Mouse (Mus musculus) splenic B cell, adult 2 months (primary cell): ENCODE measurements around the gene Zc3hc1.

Experiments
- DNase-seq: peaks from one replicate; pipeline ENCODE4 v3.0.0-alpha.2; 2011; ENCODE audit warnings: low read depth, low spot score
- H3K27me3 ChIP-seq: 2 replicates; pipeline ENCODE4 v1.6.1; 2012; ENCODE audit warnings: mild to moderate bottlenecking, low read length, moderate library complexity, mixed read lengths; ENCODE audit not compliant: control insufficient read depth, poor library complexity, insufficient read depth, severe bottlenecking
- H3K36me3 ChIP-seq: 2 replicates; pipeline ENCODE4 v1.6.1; 2012; ENCODE audit warnings: mild to moderate bottlenecking, low read length, moderate library complexity, mixed read lengths; ENCODE audit not compliant: control insufficient read depth, poor library complexity, insufficient read depth, severe bottlenecking

Gene Zc3hc1

DNA sequence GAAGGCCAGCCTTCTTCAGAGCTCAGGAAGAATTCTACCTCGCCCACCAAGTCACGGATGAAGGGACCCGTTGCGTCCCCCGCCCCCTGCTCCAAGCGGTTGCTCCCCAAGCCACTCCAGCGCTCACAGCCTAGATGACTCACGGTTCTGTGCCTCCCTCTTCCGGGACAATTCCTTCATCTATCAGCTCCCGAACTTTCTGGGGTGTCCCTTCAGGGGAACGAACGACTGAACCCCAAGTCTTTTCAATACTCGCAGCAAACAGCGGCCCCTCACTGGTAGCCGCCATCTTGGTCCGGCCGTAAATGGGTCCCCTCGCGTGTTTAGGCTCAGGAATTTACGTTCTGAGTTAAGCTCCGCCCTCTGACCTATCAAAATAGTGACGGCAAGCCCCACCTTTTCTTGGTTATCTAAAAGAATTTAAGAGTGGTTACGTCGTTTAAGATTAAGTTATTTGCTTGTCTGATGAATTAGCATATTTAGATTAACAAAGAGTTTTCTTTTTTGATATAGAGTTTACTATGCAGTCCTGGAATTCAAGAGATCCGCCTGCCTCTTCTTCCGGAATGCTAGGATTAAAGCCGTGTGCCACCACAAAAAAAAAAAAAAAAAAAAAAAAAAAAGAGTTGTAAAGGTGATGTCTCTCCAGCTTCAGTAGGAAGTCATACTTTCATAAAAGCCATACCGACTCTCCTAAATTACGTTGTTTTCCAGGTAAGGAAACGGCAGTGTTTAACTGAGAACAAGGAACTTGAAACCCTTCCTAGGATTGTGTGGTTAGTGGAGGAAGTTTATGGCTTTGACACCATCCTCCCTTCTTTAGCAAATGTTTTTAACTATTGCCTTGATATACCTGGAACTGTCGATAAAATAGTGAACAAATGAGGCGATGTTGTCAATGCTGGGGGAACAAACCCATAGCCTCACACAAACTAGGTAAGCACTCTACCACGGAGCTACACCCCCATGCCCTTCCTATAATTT is at the start of gene Zc3hc1:
Gene Zc3hc1 (minus strand): TSS at position 315 of the 984 bp plus-strand sequence.
- peak; percentile 90 for DNase-seq
- H3K27me3 ChIP-seq: no peaks in the 10 kb centered on the region
- H3K36me3 ChIP-seq: peaks cover 4% of the 10 kb centered on the region

DNA sequence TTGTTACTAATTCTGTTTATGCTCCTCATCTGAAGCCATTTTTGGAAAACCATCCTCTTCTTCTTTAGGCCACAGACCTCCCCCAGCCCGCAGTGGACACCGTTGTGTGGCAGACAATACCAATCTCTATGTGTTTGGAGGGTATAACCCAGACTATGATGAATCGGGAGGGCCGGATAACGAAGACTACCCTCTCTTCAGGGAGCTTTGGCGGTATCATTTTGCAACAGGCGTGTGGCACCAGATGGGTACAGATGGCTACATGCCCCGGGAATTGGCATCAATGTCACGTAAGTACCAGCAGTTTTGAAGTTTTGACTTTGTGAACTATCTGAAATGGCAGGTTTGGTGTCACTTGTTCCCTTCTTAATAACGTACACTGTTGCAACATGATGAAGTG is 48.7 kb upstream of the Zc3hc1 start:
- no peaks in the 10 kb centered on the region; the same call in 1 of the 2 replicates for H3K36me3 ChIP-seq
- no peak for DNase-seq

DNA sequence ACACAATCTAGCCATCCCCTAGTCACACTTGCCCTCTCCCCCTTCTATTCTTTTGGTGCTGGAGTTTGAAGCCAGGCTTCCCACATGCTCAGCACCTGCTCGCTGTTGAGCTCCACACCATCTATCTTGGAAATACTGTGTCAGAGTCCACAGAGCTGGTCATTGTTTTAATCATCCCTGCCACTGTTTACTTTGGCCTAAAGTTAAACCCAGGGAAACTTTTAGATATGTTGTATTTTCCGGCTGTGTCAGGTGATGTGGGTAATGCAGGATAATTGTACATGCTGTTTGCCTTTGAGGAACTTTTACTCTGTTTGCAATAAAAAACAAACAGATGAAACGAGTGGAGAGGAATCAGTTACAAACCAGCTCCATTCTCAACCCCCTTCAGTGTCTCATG is 46.2 kb upstream of the Zc3hc1 start:
- no peak for DNase-seq

More for the DNA sequence above, 48.7 kb upstream of the Zc3hc1 start:
- H3K27me3 ChIP-seq: no peaks in the 10 kb centered on the region

DNA sequence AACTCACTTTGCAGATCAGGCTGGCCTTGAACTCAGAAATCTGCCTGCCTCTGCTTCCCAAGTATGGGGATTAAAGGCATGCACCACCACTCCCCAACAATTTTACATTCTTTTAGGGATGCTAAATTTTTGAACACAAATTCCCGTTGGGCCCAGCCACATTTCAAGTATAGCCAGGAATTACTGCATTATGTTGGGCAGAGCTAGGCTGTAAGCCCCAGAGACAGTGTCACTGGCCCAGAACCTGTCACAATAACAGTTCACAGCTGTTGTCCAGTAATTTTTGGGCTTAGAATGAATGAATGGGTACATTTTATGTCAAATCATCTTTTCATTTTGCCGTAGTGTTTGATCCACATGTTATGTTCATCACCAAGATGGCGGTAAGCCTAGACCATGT is 45.6 kb upstream of the Zc3hc1 start:
- DNase-seq: no peak
- Histone ChIP-seq H3K36me3 (no peaks in the 10 kb centered on the region), H3K27me3 (no peaks in the 10 kb centered on the region)

More for the DNA sequence above, 46.2 kb upstream of the Zc3hc1 start:
- no peaks in the 10 kb centered on the region for H3K36me3 ChIP-seq
- H3K27me3 ChIP-seq: no peaks in the 10 kb centered on the region

DNA sequence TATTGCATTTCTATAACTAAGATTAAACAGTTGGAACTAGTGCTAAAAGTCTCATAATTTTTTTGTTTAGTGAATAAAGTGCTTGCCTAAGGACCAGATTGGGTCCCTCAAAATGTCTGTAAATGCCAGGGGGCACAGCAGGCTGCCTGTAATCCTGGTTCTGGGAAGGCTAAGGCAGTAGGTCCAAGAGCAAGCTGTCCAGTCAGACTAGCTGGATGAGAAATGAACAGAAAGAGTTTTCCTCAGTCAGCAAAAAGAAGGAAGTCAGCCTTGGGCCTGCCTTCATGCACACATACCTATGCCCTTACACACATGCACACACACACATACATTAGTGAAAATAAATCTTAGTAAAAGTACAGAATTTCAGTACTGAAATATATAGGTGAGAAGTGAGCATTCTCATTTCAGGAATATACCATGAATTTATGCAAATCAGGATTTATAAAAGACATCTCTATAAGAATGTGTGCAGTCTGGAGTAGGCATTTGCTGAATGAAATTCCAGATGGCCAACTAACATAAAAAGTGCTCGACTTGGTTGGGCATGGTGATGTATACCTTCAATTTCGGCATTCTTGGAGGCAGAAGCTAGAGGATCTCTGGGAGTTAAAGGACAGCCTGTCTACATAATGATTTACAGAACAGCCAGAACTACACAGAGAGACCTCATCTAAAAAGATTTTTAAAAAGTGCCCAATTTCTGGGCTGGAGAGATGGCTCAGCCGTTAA is 41.8 kb upstream of the Zc3hc1 start:
- Histone ChIP-seq H3K36me3 (no peaks in the 10 kb centered on the region), H3K27me3 (no peaks in the 10 kb centered on the region)
- no peak for DNase-seq

DNA sequence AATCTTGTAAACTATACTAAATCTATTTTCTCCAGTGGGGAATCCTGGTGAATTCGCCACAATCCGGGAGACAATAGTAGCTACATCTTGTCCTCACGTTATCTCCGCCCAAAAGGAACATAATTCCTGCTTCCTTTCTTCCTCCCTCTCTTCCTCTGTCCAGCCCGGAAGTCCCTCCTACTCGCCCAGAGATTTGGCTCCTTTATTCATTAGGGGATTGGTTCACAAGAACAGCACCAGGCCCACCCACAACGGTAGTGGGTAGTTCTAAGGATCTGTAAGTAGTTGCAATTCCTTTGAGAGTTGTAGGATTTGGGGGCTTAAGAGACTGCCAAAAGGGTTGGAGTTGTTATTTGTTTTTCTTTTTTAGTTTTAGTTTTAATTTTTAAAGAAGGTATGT is 26.0 kb upstream of the Zc3hc1 start:
- Histone ChIP-seq H3K27me3 (no peaks in the 10 kb centered on the region), H3K36me3 (peaks cover 2% of the 10 kb centered on the region; the same call in 1 of the 2 replicates)
- no peak for DNase-seq

DNA sequence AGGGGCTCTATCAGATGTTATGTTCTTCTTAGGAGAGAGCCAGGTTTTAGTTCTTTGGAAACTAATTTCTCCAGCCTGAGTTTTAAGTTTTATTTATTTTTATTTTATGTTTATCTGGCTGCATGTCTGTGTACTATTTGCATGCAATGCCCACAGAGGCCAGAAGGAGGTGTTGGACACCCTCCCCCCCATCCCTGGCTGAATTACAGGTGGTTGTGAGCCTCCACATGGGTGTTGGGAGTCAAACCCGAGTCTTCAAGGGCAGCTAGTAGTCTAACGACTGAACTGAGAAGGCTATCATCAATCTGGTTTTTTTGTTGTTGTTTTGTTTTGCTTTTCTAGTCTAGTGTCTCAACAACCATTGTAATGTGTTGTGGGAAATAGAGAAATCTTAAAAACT is 25.3 kb upstream of the Zc3hc1 start:
- Histone ChIP-seq H3K27me3 (no peaks in the 10 kb centered on the region), H3K36me3 (peaks cover 2% of the 10 kb centered on the region; the same call in 1 of the 2 replicates)
- DNase-seq: no peak

DNA sequence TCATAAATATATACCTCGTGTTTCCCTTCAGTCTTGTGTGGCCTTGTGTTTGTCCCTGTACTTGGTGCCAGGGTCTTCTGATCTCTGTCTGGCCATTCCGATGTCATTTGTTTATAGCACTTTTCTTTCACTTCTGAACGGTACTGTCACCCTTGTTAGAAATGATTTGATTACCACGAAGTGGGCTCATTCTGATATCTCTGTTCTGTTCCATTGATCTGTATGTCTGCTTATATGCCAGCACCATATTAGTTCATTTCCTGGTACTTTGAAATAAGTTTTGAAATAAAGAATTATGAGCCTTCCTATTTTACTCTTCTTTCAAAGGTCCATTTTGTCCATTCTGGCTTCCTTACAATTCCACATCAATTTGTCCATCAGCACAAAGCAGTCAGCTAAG is 20.5 kb upstream of the Zc3hc1 start:
- no peaks in the 10 kb centered on the region for H3K36me3 ChIP-seq
- no peak for DNase-seq
- H3K27me3 ChIP-seq: no peaks in the 10 kb centered on the region

DNA sequence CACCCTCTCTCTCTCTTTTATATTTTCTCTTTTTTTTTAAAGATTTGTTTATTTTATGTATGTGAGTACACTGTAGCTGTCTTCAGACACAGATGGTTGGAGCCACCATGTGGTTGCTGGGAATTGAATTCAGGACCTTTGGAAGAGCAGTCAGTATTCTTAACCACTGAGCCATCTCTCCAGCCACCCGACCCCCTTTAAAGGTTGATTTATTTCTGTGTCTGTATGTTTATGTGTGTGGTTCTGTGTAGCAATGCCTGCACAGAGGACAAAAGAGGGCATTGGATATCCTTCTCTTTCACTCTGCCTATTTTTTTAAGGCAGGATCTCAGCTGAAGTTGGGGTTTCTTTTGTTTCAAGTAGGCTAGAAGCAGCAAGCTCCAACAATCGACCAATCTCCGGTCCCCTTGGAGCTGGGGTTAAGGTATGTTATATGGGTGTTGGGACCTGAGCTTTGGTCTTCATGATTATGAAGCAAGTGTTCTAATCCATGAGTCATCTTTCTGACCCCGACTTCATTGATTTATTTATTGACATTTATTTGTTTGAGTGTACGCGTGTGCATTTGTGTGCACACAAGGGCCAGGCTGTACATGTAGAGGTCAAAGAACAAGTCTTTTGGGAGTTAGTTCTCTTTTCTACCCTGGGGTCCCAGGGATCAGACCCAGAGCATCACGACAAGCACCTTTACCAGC is 18.7 kb upstream of the Zc3hc1 start:
- Histone ChIP-seq H3K27me3 (no peaks in the 10 kb centered on the region), H3K36me3 (no peaks in the 10 kb centered on the region)
- no peak for DNase-seq

DNA sequence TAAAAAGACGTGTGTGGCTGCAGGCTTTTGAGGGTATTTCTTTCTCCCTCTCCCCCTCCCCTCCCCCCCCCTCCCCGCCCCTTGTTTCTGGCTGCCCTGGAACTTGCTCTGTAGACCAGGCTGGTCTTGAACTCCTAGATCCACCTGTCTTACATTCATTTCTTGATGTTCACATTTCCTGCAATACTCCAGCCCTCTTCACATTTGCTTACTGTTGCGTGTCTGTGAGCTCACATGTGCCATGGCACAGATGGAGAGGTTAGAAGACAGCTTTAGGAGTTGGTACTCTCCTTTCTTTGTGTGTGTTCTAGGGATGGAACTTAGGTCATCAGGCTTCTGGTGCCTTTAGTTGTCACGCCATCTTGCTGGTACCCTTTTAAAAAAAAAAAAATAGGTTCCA is 17.4 kb upstream of the Zc3hc1 start:
- H3K27me3 ChIP-seq: no peaks in the 10 kb centered on the region
- no peak for DNase-seq
- H3K36me3 ChIP-seq: no peaks in the 10 kb centered on the region

DNA sequence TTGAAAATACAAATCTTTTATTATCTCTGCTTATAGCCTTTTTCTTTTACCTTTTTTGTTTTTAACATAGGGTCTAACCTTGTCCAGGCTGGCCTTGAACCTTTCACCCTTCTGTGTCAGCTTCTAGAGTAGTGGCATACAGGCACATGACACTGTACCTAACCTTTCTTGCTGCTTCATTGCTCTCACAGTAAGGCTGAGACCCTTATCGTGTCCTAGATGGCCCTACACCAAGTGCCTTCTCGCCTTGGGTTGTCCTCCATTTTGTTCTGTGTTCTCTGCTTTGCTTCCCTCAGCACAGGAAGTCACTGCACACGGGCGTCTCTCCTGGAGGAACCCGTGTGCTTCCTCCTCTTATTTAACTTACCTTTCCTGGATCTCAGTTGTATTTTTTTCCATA is 13.8 kb upstream of the Zc3hc1 start:
- Histone ChIP-seq H3K27me3 (no peaks in the 10 kb centered on the region), H3K36me3 (no peaks in the 10 kb centered on the region)
- no peak for DNase-seq

DNA sequence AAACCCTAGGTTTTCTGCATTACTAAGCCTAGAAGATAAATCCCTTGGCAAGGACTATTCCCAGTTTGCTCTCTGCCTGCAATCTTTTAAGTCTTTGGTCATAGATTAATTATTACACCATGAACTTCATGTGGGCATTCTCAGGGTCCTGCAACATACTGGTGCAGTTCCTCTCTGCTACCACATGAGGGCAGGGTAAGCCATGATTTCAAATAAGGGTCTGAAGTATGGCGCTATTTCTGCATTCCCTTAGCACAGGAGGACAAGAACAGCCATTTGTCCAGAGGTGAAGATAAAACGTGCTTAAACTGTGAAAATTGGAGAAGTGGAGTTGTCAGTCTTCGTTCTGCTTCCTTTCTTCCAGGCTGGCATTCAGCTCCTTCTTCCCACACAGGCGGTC is 12.6 kb upstream of the Zc3hc1 start:
- DNase-seq: peak; percentile 86
- H3K27me3 ChIP-seq: no peaks in the 10 kb centered on the region
- no peaks in the 10 kb centered on the region for H3K36me3 ChIP-seq

DNA sequence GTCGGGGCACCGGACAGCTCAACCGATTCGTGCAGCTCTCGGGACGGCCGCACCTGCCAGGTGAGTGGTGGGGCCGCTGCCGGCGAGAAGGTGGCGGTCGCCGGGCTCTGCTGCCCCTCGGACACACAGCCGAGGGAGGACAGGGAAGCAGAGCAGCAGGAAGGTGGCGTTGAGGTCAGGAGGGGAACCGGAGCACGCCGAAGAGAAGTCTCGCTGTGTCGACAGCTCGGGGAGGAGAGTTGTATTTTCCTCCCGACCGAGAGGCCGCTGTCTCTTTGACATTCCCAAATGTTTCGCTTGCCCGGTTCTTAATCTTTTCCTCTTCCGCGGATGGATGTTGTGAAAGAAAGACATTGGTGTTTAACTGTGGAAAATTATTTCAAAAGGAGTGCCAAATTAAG is 11.3 kb upstream of the Zc3hc1 start:
- no peaks in the 10 kb centered on the region for H3K36me3 ChIP-seq
- no peaks in the 10 kb centered on the region for H3K27me3 ChIP-seq
- DNase-seq: no peak

DNA sequence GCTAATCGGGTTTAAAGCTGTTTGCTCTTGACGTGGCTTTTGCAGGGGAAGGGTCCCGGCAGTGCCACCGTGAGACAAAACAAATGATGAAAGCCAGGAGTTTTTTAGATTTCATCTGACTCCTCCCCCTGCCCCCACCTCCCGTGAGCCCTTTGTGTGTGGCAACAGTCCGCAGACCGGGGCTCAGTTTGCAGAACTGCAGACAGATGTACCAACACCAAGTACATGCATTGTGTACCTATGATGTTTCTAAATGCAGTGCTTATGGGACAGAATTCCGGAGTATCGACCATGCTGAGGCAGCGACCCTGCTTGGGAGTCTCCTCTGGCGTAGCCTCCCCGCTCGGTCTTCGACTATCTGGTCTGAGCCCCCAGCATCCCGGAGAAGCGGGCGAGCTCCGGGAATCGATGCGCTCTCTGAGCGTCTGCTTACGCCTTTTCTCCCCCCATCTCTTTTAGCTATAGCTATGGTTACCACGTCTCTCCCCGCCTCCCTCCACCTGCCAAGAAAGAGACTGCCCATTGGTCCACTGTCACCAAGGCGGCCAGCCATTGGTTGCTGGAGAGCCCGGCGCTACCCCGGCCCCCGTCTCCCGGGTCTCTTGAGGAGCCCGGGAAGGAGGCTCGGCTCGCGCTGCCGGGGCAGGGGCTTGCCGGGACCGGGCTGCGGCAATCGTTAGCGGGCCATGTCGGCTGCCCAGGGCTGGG is 10.6 kb upstream of the Zc3hc1 start, which contains the start of gene Klhdc10:
Gene Klhdc10 (plus strand): TSS at position 561 of the 708 bp plus-strand sequence.
- peak; percentile 99 for DNase-seq
- Histone ChIP-seq H3K36me3 (no peaks in the 10 kb centered on the region), H3K27me3 (no peaks in the 10 kb centered on the region)
